ENCODE assay signal across 20 mouse cellular contexts in genomic region chr12:83178770-83179169, GRCm38 (mm10).
DNase-seq lines count a peak whose midpoint lies in the region; TF ChIP-seq lines count a peak whose summit lies in the region.
"Had no signal": no experiment of that assay in that cellular context is flagged by ENCODE, and none has a peak within 500 bp of the region (broad histone marks: within the 10 kb centered on the region; RNA-seq: fewer than 3 reads in every experiment).

No protein-coding gene starts in this region.

- peak overlapping the region; percentile 59 for H3K27ac ChIP-seq in layer of hippocampus, adult 2 months
- H3K27ac ChIP-seq: embryonic facial prominence, embryonic 12.5 days; heart, embryonic 15.5 days; intestine, embryonic 15.5 days; limb, embryonic 12.5 days; midbrain, embryonic 13.5 days had no signal

- no peak for TF ChIP-seq CTCF in layer of hippocampus, adult 2 months (conservative IDR thresholded peaks at IDR 0.05)
- no peak for TF ChIP-seq CTCF in brain, embryonic 14.5 days (IDR thresholded peaks at IDR 0.05; ENCODE audit: borderline replicate concordance, extremely low read depth, insufficient read depth, insufficient read length)

- TF ChIP-seq POLR2A in brain, embryonic 14.5 days (IDR thresholded peaks at IDR 0.05; ENCODE audit: borderline replicate concordance, extremely low read depth, insufficient read depth, insufficient read length, poor library complexity, severe bottlenecking): no peak

- H3K4me3 ChIP-seq in layer of hippocampus, adult 2 months: no peak overlapping the region
- H3K4me3 ChIP-seq: embryonic facial prominence, embryonic 12.5 days; heart, embryonic 15.5 days; intestine, embryonic 15.5 days; limb, embryonic 12.5 days; midbrain, embryonic 13.5 days; myocyte had no signal

- peak; percentile 10 for DNase-seq in embryo, embryonic 11 days
- DNase-seq in embryo, embryonic 9.5 days (ENCODE audit: extremely low spot score): no peak
- no peak for DNase-seq in layer of hippocampus, adult 2 months (ENCODE audit: low spot score in 2 of 2)
- no peak for DNase-seq in layer of hippocampus, adult 9-10 months (ENCODE audit: low spot score)
- peak; percentile 37 for DNase-seq in brain, embryonic 14.5 days (ENCODE audit: low read depth)
- peak; percentile 72 for DNase-seq in cerebellum, adult 9-11 months
- DNase-seq in lung, postnatal 36 days: no peak
- DNase-seq in lung, postnatal 25 days (ENCODE audit: low spot score): no peak
- DNase-seq: heart, postnatal 4 days; kidney, adult 8-10 months; kidney, postnatal 10 days; liver, postnatal 0 days; right cerebral cortex, postnatal 25 days; spleen, adult 18-20 months had no signal

Comparison
In these comparisons a context has a peak if more than half of its experiments do, and no peak if none do; other contexts are left out.
1. DNase-seq: peak in embryo, embryonic 11 days (single experiment), brain, embryonic 14.5 days (single experiment) and cerebellum, adult 9-11 months (single experiment); none in embryo, embryonic 9.5 days (single experiment), layer of hippocampus, adult 2 months (0 of 2), layer of hippocampus, adult 9-10 months (single experiment), lung, postnatal 36 days (single experiment) and lung, postnatal 25 days (single experiment).